Mouse (Mus musculus) c-Kit-positive CD71-negative TER-119-negative erythroid progenitor cells, embryonic 14.5 days (primary cell): ENCODE measurements around the gene Bcan.

Source experiments
- DNase-seq: peaks from one replicate; pipeline ENCODE4 v3.0.0-alpha.2; 2013; ENCODE audit warnings: low read depth

Bcan gene

GRCm38 (mm10) chr3:87944838-87945600, 55.0 kb downstream of the Bcan start:
- DNase-seq: no peak

- DNase-seq: no peak
Observed at GRCm38 (mm10) chr3:87943586-87943985, 56.4 kb downstream of the Bcan start.

GRCm38 (mm10) chr3:87942471-87942870, 57.6 kb downstream of the Bcan start:
- no peak for DNase-seq

GRCm38 (mm10) chr3:87940611-87941010, 59.4 kb downstream of the Bcan start:
- no peak for DNase-seq
